Mouse (Mus musculus) E14TG2a.4 (cell line): Measurements from ENCODE around the gene Masp2.

ENCODE experiments used
- CTCF ChIP-seq: conservative IDR thresholded peaks from 2 replicates; pipeline ENCODE4 v1.5.1; 2014; ENCODE audit warnings: low read length
- NANOG ChIP-seq: IDR thresholded peaks from 2 replicates; pipeline ENCODE4 v1.6.1; 2014; ENCODE audit warnings: borderline replicate concordance, low read length, mixed read lengths

- TF ChIP-seq NANOG (no peak), CTCF (no peak)
Measured at GRCm38 (mm10) chr4:148581422-148581821, 20.9 kb upstream of the Masp2 start.
